Mouse (Mus musculus): Measurements from ENCODE around the gene Nop9.
A peak's percentile ranks its signal among the peaks of the same experiment; 100 is the strongest.

DNA sequence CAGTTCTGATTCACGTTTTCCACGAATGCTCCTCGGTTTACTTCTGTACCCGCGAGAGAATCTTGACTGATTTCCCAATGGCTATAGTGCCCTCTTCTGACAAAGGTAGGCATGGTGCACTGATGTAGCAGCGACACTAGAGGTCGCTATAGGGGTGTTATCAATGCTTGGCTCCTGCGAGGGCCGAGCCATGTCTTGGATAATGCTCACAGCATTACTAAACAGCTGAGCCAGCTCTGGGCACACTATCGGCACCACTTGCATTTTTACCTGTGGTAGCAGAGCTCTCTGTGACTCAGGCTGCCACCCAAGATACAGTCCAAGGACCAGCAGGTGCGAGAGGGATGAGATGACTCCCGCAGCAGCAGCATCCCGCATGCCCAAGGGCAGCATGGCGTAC, 35.8 kb downstream of the Nop9 start:
- TF ChIP-seq CTCF (IDR thresholded peaks at IDR 0.05; ENCODE audit: low read depth) (peak; percentile 99), EP300 (IDR thresholded peaks at IDR 0.05; ENCODE audit: low read depth) (no peak)

Measured in liver, postnatal 0 days (tissue).